Mouse (Mus musculus): ENCODE measurements around the gene Adam19. TPM values are rescaled to one million over a fixed set of nuclear protein-coding genes. Genes with fewer than 3 reads are reported as not detected.
A peak's percentile ranks its signal among the peaks of the same experiment; 100 is the strongest.
"Not testable (repeated sequence)": the region's sequence is repeated elsewhere in the genome, so short reads cannot be mapped to it uniquely, and the experiment has no call there.

The Adam19 gene
- total RNA-seq, 2 experiments from 2014 or later: 56.8 to 77.7 TPM

DNA sequence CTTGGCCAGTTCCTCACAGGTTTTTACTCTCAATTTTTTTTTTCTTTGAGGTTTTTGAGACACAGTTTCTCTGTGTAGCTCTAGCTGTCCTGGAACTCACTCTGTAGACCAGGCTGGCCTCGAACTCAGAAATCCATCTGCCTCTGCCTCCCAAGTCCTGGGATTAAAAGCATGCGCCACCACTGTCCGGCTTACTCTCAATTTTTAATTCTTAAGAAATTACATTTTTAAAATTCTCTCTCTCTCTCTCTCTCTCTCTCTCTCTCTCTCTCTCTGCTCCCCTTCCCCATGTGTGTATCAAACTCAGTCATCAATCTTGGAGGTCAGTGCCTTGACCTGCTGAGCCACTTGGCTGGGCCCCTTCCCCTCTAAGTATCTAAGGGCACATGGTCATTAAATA lies 2.3 kb upstream of the Adam19 start:
- intact Hi-C loops (cut with DNase I); DNase-seq: not testable (repeated sequence)

DNA sequence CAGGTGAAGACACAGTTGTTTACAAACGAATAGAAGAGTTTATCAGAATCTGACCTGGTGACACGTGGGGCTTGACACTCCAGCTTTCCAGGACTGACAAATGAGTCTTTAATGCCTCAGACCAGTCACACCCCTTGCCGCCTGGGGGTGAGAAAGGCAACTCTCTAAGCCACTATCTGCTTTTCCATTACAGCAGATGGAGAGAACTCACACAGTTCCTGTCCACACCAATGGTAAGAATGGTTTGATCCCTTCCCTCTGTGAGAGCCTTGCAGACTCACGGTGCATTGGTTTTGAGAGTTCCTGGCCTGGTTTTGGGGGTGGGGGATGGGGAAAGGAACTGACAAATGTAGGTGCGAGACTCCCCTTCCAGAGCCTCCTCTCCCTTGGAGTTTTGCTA lies 1.5 kb upstream of the Adam19 start:
- intact Hi-C loops (cut with DNase I): no loop called here
- DNase-seq: no peak

DNA sequence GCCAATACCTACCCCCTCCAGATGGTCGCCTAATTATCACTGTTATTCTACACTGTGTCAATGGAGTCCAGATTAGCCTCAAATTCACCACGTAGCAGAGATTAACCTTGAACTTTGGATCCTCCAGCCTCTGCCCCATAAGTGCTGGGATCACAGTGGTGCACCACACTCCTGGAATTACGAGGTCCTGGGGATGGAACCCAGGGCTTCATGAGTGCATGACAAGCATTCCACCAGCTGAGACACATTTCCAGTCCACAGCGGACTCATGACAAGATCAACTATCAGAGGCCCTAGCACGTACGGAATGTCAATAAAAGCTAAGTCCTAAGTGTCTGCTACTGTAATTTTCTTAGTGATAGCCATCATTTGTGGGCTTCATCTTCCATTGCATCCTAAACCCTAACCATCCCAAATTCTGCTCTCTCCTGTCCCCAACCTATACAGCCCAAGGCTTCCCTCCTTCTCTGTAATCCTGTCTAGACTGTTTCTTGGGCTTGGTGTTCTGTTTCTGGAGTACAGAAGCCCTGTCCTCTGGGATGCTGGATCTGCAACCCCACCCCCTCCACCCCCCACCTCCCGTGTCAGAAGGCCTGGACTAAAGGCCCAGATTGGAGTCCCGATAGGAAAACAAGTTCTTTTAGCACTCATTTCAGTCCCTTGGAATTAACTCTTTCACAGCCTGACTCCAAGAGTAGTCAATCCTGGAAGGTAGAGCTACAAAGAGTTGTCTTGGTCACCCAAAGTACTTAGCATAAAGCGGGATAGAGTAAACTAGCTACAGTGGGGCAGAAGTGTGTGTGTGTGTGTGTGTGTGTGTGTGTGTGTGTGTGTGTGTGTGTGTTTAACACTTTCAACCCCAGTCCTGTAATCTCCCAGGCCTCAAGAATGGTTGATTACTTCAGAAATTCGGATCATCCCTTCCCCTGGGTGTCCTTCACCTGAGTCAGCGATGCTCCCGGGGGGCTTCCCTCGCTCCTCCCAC lies 589 bp upstream of the Adam19 start:
- DNase-seq: no peak
- intact Hi-C loops (cut with DNase I): no loop called here

DNA sequence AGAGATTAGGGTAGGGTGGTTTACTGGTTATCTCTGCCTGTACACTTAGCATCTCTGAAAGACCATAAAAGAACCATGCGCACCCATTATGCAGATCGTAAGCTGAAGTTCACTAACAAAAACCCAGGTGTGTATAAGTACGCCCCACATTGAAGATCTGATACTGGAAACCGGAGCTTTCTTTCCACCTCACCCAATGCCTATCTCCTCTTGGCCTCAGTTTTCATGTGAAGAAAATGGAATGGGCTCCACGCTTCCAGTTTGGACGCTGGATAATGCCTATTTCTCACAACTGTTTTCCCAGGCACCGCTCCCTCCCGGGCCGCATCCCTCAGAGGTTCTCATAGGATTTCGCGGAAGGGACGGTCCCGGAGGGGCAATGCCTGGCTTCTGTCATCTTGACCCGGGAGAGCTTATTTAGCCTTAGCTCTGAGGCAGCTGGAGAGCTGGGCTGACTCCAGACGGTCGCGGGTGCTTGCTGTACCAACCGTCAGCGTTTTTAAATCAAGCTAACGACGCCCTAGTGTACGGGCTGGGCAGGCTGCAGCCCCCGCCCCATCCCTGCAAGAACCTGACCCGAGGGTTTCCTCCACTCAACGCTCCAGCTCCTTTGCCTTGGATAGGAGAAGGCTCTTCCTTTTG lies 1.1 kb downstream of the Adam19 start:
- DNase-seq: peak; percentile 57 to 66
- intact Hi-C loops (cut with DNase I): loop anchor here (1.0 kb wide), 1 partner anchor 70 kb away; no protein-coding TSS in a partner anchor

DNA sequence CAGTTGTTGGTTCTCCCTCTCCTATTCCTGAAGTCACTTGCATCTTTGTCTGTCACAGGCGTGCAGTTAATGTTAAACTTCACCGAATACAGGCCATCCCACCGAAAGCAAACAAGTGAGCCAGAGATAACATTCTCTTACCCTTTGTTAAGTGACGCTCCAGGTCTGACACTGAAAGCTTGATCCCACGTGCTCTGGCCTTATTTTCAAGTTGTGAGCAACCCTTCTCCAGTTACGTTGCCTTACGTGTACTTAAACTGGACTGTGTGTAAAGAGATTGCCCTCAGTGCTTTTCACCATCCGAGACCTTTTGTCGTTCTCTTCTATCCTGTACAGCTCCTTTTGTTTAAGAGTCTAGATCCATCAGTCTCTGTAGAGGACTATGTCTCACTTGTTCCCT lies 2.2 kb downstream of the Adam19 start:
- intact Hi-C loops (cut with DNase I): no loop called here
- no peak for DNase-seq

DNA sequence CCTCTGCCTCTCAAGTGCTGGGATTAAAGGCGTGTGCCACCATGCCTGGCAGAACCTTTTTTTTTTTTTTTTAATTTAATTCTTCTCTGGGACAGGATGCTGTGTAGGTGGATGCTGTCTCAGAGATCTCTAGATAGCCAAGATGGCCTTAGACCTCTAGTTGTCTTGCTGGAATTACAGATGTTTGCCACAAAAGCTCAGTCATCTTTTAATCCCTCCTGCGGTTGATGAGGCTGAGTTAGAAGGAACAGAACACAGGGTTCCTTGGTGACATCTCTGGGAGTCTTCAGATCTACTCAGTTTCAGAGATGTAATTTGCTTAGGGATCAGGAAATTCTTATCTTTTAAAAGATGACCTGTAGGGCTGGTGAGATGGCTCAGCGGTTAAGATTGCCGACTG lies 3.1 kb downstream of the Adam19 start:
- intact Hi-C loops (cut with DNase I): no loop called here

DNA sequence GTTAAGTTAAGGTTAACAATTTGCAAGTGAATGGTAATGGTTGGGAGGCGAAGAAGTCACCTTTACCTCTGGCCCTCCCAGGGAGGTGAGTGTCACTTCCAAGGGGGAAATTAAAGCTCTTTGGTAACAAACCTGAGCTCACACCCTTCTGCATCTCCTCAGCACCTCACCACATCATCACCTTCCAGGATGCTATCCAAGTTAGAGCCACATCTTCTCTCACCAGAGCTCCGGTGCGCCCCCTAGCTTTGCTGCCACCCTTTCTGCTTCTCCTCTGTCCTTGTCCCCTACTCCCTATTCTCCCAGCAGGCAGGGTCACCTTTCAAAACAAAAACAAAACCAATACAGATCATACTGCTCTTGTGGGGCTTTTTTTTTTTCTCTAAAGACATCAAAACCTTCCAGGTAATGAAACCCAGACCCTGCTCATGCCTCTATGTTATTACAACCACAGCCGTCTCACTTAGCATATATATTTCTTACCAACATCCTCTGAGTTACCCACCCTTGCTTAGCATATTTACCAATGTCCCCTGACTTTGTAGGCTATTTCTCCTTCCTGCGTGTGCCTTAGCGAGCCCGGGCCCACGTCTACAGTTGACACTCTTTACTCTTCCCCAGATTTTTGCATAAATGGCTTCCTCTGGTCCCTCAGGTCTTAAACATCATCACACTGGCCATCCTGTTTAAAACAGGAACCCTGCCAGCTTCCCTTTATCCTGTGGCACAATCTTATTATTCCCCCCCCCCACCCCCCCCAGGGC lies 4.3 kb downstream of the Adam19 start:
- intact Hi-C loops (cut with DNase I): no loop called here
- DNase-seq: no peak

More for the DNA sequence above, 3.1 kb downstream of the Adam19 start:
- DNase-seq: no peak

DNA sequence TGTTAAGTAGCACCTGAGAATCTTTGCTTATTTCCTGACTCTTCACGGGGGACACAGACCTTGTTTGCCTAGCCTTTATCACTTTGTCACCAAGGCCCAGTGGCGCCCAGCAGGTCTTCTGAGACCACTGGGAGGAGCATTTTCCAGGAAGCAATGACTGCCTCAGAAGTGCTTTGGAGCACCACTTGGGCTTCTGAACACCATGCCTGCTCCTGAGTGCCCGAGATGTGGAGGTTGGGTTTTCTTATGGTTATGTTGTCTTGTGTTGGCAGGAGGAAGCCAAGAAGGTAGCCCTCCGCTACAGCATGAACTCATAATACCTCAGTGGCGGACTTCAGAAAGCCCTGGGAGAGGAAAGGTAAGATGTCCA lies 4.8 kb downstream of the Adam19 start:
- DNase-seq: no peak
- intact Hi-C loops (cut with DNase I): no loop called here

DNA sequence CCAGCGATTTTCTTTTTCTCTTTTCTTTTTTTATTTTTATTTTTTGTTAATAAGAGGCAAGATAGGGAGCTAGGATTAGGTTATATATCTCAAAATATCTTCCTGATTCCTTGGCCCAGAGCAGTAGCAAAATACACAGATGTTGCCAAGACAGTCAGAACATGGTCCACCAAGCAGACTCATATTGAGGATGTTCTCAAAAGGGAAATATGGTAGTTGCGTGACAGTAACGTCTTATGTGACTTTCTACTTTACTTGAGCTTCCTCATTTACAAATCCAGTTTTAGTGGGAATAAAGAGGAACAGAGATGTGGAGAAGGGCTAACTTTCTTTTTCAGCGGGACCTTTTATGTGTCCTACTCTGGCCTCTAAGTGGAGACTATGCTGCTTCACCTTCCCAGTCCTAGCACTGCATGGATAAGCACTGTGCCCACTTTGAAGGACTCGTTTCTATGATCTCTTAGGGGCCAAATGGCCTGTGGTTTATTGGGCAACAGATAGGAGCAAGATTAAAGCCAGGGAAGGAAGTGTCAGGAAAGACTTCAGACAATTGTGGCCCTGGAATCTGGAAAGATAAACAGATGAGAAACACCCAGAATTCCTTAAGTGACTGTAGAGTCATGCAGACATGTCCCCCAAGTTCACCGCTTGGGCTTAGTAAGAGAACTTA lies 6.1 kb downstream of the Adam19 start:
- intact Hi-C loops (cut with DNase I): no loop called here
- no peak for DNase-seq

DNA sequence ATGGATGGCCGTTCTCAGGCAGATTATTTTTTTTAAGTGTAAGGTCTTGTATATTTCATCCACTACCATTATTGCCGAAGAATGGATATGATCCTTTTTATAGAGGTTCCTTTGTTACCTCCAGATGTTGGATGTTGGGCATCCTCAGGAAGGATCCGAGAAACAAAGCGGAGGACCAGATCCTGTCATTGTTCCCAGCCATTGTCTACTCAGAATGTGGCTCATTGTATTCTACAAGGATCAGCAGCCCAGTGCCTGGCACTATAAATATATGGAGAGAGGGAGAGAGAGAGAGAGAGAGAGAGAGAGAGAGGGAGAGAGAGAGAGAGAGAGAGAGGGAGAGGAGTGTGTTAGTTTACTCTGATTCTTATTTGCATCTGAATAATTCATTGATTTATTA lies 6.8 kb downstream of the Adam19 start:
- DNase-seq: no peak
- intact Hi-C loops (cut with DNase I): no loop called here

DNA sequence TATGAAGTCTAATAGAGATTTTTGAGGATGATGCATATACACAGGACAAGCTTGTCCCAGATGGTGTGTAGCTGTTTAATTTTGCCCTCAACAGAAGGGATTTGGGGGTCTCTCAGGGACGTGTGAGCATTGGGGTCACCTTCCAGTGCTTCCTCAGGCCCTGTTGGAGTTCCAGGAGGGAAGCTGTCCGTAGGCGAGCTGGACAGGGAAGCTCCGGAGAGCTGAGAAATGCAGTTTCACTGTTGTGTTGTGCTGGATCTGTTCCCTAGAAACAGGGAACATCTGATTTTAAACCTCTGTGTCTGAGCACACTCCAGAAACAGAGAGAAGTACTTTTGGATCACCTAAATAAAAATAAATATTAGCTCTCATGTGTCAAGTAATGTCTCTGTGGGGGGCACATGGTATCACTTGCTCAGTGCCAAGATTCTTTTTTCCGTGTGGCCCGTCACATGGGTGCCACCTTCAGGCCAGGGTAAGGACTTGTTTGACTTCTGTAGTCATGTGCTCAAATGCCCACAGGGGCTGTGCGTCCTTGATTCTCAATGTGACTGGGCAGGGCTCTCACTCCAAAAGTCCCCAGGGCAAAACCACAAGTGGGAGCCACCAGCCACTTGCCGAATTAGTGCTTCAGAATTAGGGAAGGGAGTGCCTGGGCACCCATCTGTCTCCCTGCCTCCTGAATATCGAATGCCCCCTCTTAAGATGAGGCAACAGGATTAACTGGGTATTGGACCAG lies 7.4 kb downstream of the Adam19 start:
- peak; percentile 59 to 69 for DNase-seq
- intact Hi-C loops (cut with DNase I): no loop called here

DNA sequence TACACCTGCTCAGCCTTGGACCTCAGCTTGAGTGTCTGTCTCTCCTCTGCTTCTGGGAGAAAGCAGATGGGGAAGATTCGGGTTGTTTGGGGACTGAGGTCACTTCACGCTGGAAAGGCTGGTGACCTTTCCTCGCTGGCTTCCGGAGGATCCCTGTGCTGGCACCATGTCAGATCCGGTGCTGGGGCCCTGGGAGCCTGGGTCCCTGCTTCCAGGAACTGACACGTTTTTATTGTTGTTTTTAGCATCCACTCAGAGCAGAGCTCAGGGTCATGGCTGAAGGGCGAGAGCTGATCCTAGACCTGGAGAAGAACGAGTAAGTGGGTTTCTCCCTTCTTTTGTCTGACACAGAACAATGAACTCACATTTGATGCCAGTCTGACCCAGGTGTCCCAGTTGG lies 9.0 kb downstream of the Adam19 start:
- intact Hi-C loops (cut with DNase I): no loop called here
- peak; percentile 53 to 70 for DNase-seq

DNA sequence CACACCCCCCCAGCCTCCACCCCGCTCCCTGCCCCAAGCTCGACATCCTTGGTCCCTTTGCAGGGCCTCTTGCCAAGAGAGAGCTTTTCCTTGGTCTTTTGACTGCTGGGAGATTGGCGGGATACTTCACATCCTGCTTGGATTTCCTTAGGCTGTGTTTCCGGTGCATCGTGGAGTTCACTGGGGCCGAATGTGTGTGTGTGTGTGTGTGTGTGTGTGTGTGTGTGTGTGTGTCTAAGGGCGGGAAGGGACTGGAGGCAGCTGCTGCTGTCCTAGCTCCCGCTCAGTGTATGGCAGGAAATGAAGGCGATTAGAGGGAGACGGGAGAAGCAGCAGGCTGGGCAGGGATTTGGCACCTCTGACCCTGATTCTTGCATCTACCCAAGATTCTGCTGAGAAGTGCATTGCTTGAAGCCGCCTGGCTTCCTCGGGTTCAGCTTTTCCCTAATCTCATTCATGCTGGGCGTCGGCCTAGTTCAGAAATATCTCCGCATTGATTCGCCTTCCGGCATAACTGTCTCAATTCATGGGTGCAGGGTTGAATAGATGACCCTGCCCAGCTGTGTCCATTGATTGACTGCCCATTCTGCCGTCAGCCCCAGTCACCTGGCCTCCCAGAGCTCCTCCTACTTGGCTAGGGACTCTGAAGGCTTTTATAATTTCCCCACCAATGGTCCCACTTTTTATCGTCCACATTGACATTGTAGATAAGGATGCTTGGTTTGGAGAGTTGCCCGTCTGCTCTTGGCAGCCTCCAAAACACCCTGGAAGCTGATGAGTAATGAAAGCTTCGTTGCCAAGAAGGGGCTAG lies 9.6 kb downstream of the Adam19 start:
- intact Hi-C loops (cut with DNase I): no loop called here
- peak; percentile 72 to 78 for DNase-seq

DNA sequence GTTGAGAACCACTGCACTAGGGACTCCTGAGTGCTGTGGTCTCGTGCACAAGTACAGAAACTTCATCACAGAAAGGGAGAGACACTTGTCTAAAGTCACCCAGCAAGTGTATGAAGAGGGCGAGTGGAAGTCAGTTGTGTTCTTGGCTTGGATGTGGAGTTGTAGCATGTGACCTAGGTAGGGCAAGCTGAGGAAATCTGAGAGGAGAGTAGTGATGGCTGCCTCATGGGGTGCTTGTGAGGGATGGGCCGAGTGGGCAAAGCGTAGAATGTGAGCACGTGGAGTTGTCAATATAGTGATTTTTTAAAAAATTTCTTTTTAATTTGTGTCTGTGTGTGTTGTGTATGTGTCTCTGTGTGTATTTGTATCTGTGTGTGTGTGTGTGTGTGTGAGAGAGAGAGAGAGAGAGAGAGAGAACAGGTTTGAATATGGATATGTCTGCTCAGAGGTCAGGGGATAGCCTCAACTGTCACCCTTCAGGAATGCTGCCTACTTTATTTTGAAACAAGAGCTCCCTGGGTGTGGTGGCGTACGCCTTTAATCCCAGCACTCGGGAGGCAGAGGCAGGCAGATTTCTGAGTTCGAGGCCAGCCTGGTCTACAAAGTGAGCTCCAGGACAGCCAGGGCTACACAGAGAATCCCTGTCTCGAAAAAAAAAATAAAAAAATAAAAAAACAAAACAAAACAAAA lies 11.7 kb downstream of the Adam19 start:
- intact Hi-C loops (cut with DNase I): no loop called here
- no peak for DNase-seq

DNA sequence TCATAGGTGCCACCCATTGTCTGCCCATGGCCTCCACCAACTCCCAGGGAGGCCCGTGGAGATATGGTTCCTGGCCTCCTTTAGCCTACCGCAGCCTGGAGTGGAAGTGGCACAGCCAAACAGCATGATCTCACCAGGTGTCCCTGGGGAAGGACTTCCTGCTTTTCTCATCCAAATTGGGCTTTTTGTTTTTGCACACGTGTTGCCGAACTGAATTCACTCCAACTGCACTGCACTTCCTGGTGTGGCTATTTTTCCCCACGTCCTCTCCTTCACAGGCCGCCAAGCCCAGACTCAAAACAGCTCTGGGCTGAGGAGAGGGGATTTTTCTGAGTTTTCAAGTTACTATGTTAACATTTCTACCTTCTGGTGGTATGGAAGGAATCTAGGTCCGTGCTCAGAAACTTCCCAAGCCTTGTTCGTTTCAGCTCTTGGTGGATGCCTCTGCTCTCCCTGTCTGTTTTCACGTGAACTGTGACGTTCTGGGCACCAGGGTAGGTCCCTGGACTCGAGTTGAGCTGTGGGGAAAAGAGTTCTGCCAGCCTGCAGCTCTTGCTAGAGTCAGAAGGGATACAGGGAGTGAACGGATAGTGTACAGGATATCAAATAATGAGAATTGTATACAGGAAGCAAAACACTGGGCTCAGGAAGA lies 13.1 kb downstream of the Adam19 start:
- peak; percentile 61 to 73 for DNase-seq
- intact Hi-C loops (cut with DNase I): no loop called here

DNA sequence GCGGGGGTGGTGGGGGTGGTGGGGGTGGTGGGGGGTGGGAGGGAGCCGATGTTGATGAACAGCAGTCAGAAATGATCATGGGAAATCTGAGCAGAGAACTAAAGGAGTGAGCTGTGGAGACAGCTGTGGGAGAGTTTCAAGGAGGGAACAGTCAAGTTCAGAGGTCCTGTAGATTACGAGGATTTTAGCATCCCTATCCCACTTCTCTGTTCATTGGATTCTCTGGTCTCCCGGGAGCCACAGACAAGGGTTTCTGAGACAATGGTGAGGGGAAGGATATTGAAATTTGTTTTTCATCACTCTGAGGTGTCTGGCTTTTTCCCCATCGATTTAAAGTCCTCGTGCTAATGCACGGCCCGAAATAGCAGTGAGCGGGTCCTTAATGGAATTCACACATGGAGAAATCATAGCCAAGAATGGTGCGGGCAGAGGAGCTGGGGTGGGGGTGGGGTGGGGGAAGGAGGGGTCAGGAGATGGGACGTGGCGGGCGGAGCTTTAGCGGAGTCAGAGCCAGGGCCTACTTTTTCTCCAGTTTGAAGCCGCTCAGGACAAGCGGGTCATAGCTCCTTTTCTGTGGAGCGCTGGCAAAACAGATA lies 13.7 kb downstream of the Adam19 start:
- DNase-seq: peak in 1 of 2 experiments; percentile 40
- intact Hi-C loops (cut with DNase I): no loop called here

DNA sequence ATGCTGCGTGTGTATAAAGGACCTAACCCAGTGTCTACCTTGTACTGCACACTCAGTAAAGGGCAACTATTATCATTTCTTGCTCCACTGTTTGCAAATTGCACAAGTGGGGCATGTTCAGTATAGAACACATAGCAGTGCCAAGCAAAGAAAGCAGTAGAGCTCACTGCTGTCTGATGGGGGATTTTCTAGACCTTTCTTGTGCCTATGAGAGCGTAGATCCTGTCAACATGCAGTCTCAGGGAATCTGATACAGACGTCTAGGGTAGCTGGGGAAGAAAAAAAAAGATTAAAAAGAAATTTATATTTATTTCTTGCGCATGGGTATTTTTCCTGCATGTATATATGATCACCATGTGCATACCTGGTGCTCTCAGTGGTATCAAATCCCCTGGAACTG lies 14.4 kb downstream of the Adam19 start:
- intact Hi-C loops (cut with DNase I): no loop called here

DNA sequence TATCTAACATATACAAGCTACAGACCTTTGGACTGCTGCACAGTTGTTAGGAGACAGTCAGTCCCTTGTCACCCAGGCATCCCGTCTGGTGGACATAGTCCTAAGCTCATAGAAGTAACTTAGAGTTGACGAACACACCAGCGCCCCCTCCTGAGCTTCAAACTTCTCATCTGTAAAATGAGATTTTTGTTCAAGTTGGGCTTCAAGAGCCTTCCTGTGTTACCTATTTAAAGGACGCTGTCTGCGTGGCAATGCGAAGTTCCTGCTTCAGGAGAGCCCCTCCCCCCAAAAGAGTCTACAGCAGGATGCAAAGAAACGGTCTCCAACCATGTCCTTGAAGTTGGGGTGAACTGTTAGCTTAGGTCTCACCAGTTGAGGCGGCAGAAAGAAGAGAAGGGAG lies 15.0 kb downstream of the Adam19 start:
- intact Hi-C loops (cut with DNase I): no loop called here

More for the DNA sequence above, 14.4 kb downstream of the Adam19 start:
- DNase-seq: no peak

More for the DNA sequence above, 15.0 kb downstream of the Adam19 start:
- DNase-seq: no peak
